Mouse (Mus musculus) left cerebral cortex, adult 2 months (tissue): Measurements from ENCODE around the gene Slc9a5. TPM values are rescaled to one million over a fixed set of nuclear protein-coding genes. Genes with fewer than 3 reads are reported as not detected.

Source experiments
- DNase-seq, 2 experiments: peaks; one replicate each; pipeline ENCODE4 v3.0.0; 2021 to 2022; ENCODE audit warnings: low spot score in 2 of 2, mixed read lengths in 1 of 2; ENCODE audit errors: extremely low spot score in 1 of 2
- H3K27ac ChIP-seq: fragments of 200-600 bp; 2 replicates; pipeline ENCODE4 v1.8.1; 2022
- H3K4me3 ChIP-seq: fragments of 200-600 bp; 2 replicates; pipeline ENCODE4 v1.8.1; 2022
- CTCF ChIP-seq: fragments of 200-600 bp; IDR thresholded peaks from 2 replicates; pipeline ENCODE4 v1.8.1; 2022; ENCODE audit warnings: antibody characterized with exemption, mild to moderate bottlenecking, moderate library complexity
- intact Hi-C: fragments of 180-260 bp; cut with DNase I; formaldehyde crosslinking; loops from one replicate; pipeline ENCODE4 v1.15.1; 2025
- total RNA-seq, 2 experiments: library from RNA; stranded (reverse); gene quantifications; 2 replicates each; pipeline ENCODE4 v1.2.3; 2021

Slc9a5 gene
- total RNA-seq, 2 experiments from 2014 or later, result 41.9 to 42.5 TPM

- intact Hi-C loops, result no loop called here
- Histone ChIP-seq H3K27ac (no peak overlapping the region), H3K4me3 (no peak overlapping the region)
- DNase-seq, result no peak
- TF ChIP-seq CTCF, result no peak
These were observed 13.4 kb downstream of the Slc9a5 start for GRCm38 (mm10) chr8:105361751-105362702.

- Histone ChIP-seq H3K4me3 (no peak overlapping the region), H3K27ac (no peak overlapping the region)
- intact Hi-C loops, result no loop called here
- TF ChIP-seq CTCF, result peak; percentile 47
- no peak for DNase-seq
These were observed 18.5 kb downstream of the Slc9a5 start for GRCm38 (mm10) chr8:105367107-105367506.

GRCm38 (mm10) chr8:105372473-105372872 lies 23.8 kb downstream of the Slc9a5 start:
- no peak for DNase-seq
- H3K27ac ChIP-seq, result no peak overlapping the region
- no peak for TF ChIP-seq CTCF
- no peak overlapping the region for H3K4me3 ChIP-seq
- intact Hi-C loops, result no loop called here

- no peak within 1 kb of the TSS for H3K27ac ChIP-seq
- no peak for TF ChIP-seq CTCF
- no peak within 1 kb of the TSS for H3K4me3 ChIP-seq
- intact Hi-C loops, result no loop called here
- DNase-seq, result no peak
These were observed 24.4 kb downstream of the Slc9a5 start, which contains the start of gene Plekhg4 for GRCm38 (mm10) chr8:105373032-105373431. TSS of gene Plekhg4 (plus strand) at chr8:105373274.

- intact Hi-C loops, result no loop called here
- H3K4me3 ChIP-seq, result no peak overlapping the region
- no peak for DNase-seq
- no peak overlapping the region for H3K27ac ChIP-seq
- TF ChIP-seq CTCF, result peak; percentile 50
These were observed 25.9 kb downstream of the Slc9a5 start for GRCm38 (mm10) chr8:105374513-105374966.

- intact Hi-C loops, result no loop called here
- no peak for TF ChIP-seq CTCF
- DNase-seq, result peak in 1 of 2 experiments; percentile 36
- Histone ChIP-seq H3K4me3 (no peak overlapping the region), H3K27ac (no peak overlapping the region)
These were observed 30.0 kb downstream of the Slc9a5 start for GRCm38 (mm10) chr8:105378673-105379072.

GRCm38 (mm10) chr8:105380308-105380707 lies 31.7 kb downstream of the Slc9a5 start:
- TF ChIP-seq CTCF, result no peak
- Histone ChIP-seq H3K4me3 (no peak overlapping the region), H3K27ac (no peak overlapping the region)
- DNase-seq, result no peak
- intact Hi-C loops, result no loop called here

- no peak overlapping the region for H3K4me3 ChIP-seq
- no peak for DNase-seq
- no peak overlapping the region for H3K27ac ChIP-seq
- intact Hi-C loops, result no loop called here
- no peak; the same call in 1 of the 2 replicates for TF ChIP-seq CTCF
These were observed 35.4 kb downstream of the Slc9a5 start for GRCm38 (mm10) chr8:105384070-105384469.

- intact Hi-C loops, result no loop called here
- TF ChIP-seq CTCF, result no peak
- Histone ChIP-seq H3K4me3 (no peak overlapping the region), H3K27ac (no peak overlapping the region)
- no peak for DNase-seq
These were observed 38.5 kb downstream of the Slc9a5 start for GRCm38 (mm10) chr8:105387151-105387550.

- intact Hi-C loops, result no loop called here
- no peak for TF ChIP-seq CTCF
These were observed 40.5 kb downstream of the Slc9a5 start for GRCm38 (mm10) chr8:105389096-105389495.

GRCm38 (mm10) chr8:105393089-105393787 lies 44.6 kb downstream of the Slc9a5 start:
- no peak for DNase-seq
- no peak for TF ChIP-seq CTCF
- intact Hi-C loops, result no loop called here
- Histone ChIP-seq H3K27ac (no peak overlapping the region), H3K4me3 (no peak overlapping the region)

More at GRCm38 (mm10) chr8:105389096-105389495, 40.5 kb downstream of the Slc9a5 start:
- no peak for DNase-seq
- H3K27ac ChIP-seq, result no peak overlapping the region
- no peak overlapping the region for H3K4me3 ChIP-seq

GRCm38 (mm10) chr8:105393915-105394314 lies 45.3 kb downstream of the Slc9a5 start:
- no peak overlapping the region for H3K4me3 ChIP-seq
- intact Hi-C loops, result no loop called here
- TF ChIP-seq CTCF, result no peak
- H3K27ac ChIP-seq, result no peak overlapping the region
- DNase-seq, result no peak
